Mouse (Mus musculus) thymus, adult 2 months (tissue): ENCODE measurements around the gene Zfp503. TPM values are rescaled to one million over a fixed set of nuclear protein-coding genes. Genes with fewer than 3 reads are reported as not detected.
A peak's percentile ranks its signal among the peaks of the same experiment; 100 is the strongest.

Source experiments
- DNase-seq: peaks from one replicate; pipeline ENCODE4 v3.0.0; 2021
- H3K27ac ChIP-seq: fragments of 200-500 bp; 2 replicates; pipeline ENCODE4 v1.5.1; 2012; ENCODE audit warnings: low read length, control low read depth; ENCODE audit not compliant: control insufficient read depth, insufficient read depth
- H3K27me3 ChIP-seq: fragments of 200-500 bp; 2 replicates; pipeline ENCODE4 v1.6.1; 2012; ENCODE audit warnings: mild to moderate bottlenecking, low read length, moderate library complexity, mixed read lengths; ENCODE audit not compliant: control insufficient read depth, insufficient read depth
- H3K36me3 ChIP-seq: fragments of 200-500 bp; 2 replicates; pipeline ENCODE4 v1.6.1; 2012; ENCODE audit warnings: mild to moderate bottlenecking, low read length, moderate library complexity; ENCODE audit not compliant: control insufficient read depth, insufficient read depth
- H3K4me1 ChIP-seq: fragments of 200-500 bp; replicated peaks from 2 replicates; pipeline ENCODE4 v1.6.1; 2012; ENCODE audit warnings: low read length; ENCODE audit not compliant: control insufficient read depth, insufficient read depth
- H3K4me3 ChIP-seq: fragments of 200-500 bp; 2 replicates; pipeline ENCODE4 v1.5.1; 2012; ENCODE audit warnings: mild to moderate bottlenecking, low read length, control low read depth, moderate library complexity; ENCODE audit not compliant: control insufficient read depth, insufficient read depth
- CTCF ChIP-seq: fragments of 200-500 bp; IDR thresholded peaks from 2 replicates; pipeline ENCODE4 v1.5.1; 2012; ENCODE audit warnings: mild to moderate bottlenecking, control low read depth, low read length, moderate library complexity, borderline replicate concordance; ENCODE audit not compliant: control insufficient read depth, poor library complexity, insufficient read depth; ENCODE audit errors: extremely low read depth
- POLR2A ChIP-seq: fragments of 200-500 bp; IDR thresholded peaks from 2 replicates; pipeline ENCODE4 v1.6.1; 2012; ENCODE audit warnings: mild to moderate bottlenecking, low read length, control low read depth, moderate library complexity; ENCODE audit not compliant: control insufficient read depth, poor library complexity, insufficient read depth; ENCODE audit errors: extremely low read depth
- WGBS: fragments of 180-500 bp; shearing (Covaris S2); methylation state at CpG from one replicate; pipeline ENCODE4 v1.1.7; 2018; 5-methylcytosine and 5-hydroxymethylcytosine counted together
- polyA plus RNA-seq: library from polyadenylated mRNA; depleted of rRNA; stranded (reverse); fragments of >200 nt; gene quantifications from 2 replicates; pipeline ENCODE4 v1.2.3, GENCODE M21; 2012

The Zfp503 gene
- polyA plus RNA-seq, 1 experiment, result 8.4 TPM

- Histone ChIP-seq H3K27ac (no peak overlapping the region), H3K36me3 (no peaks in the 10 kb centered on the region), H3K27me3 (no peaks in the 10 kb centered on the region), H3K4me3 (peak overlapping the region; percentile 27), H3K4me1 (peaks cover 9% of the 10 kb centered on the region)
- DNase-seq, result no peak
- WGBS, result 5% methylated on average over 12 of the region's 12 CpGs
- TF ChIP-seq CTCF, result no peak
- no peak for TF ChIP-seq POLR2A
These were observed 30.8 kb upstream of the Zfp503 start for GRCm38 (mm10) chr14:22019949-22020845.

- TF ChIP-seq CTCF, result no peak
- TF ChIP-seq POLR2A, result no peak
- WGBS, result 2% methylated on average over 33 of the region's 33 CpGs
- no peak within 1 kb of the TSS for H3K27ac ChIP-seq
- H3K4me1 ChIP-seq, result peaks cover 9% of the 10 kb centered on the region
- peak within 1 kb of the TSS; percentile 27 for H3K4me3 ChIP-seq
- no peaks in the 10 kb centered on the region for H3K36me3 ChIP-seq
- no peaks in the 10 kb centered on the region for H3K27me3 ChIP-seq
- DNase-seq, result peak; percentile 34
These were observed 30.0 kb upstream of the Zfp503 start, which contains the start of gene Lrmda for GRCm38 (mm10) chr14:22019252-22019948. Lrmda (plus strand) TSS chr14:22019712.

- WGBS, result 93% methylated on average over 5 of the region's 5 CpGs
- no peak for TF ChIP-seq CTCF
- TF ChIP-seq POLR2A, result no peak
- no peak overlapping the region for H3K27ac ChIP-seq
- H3K36me3 ChIP-seq, result no peaks in the 10 kb centered on the region
- H3K4me3 ChIP-seq, result no peak overlapping the region
- H3K4me1 ChIP-seq, result peaks cover 9% of the 10 kb centered on the region
- H3K27me3 ChIP-seq, result no peaks in the 10 kb centered on the region
- DNase-seq, result no peak
These were observed 27.6 kb upstream of the Zfp503 start for GRCm38 (mm10) chr14:22017011-22017410.

- TF ChIP-seq CTCF (no peak), POLR2A (no peak)
- no peak overlapping the region for H3K27ac ChIP-seq
- 84% methylated on average over 4 of the region's 4 CpGs for WGBS
- H3K36me3 ChIP-seq, result no peaks in the 10 kb centered on the region
- DNase-seq, result no peak
- H3K4me3 ChIP-seq, result no peak overlapping the region
- H3K27me3 ChIP-seq, result no peaks in the 10 kb centered on the region
- H3K4me1 ChIP-seq, result peaks cover 6% of the 10 kb centered on the region
These were observed 25.4 kb upstream of the Zfp503 start for GRCm38 (mm10) chr14:22014781-22015180.

- Histone ChIP-seq H3K4me1 (peaks cover 1% of the 10 kb centered on the region), H3K27ac (no peak overlapping the region), H3K4me3 (no peak overlapping the region), H3K27me3 (no peaks in the 10 kb centered on the region), H3K36me3 (no peaks in the 10 kb centered on the region)
- no peak for DNase-seq
- TF ChIP-seq POLR2A, result no peak
- 89% methylated on average over 5 of the region's 5 CpGs for WGBS
These were observed 24.9 kb upstream of the Zfp503 start for GRCm38 (mm10) chr14:22014315-22014714.

- Histone ChIP-seq H3K4me3 (no peak overlapping the region), H3K27ac (no peak overlapping the region), H3K4me1 (no peaks in the 10 kb centered on the region), H3K27me3 (no peaks in the 10 kb centered on the region), H3K36me3 (no peaks in the 10 kb centered on the region)
- no peak for TF ChIP-seq CTCF
- no peak for TF ChIP-seq POLR2A
- 93% methylated on average over 6 of the region's 6 CpGs for WGBS
- DNase-seq, result no peak
These were observed 17.6 kb upstream of the Zfp503 start for GRCm38 (mm10) chr14:22007006-22007405.
